Mouse (Mus musculus) C2C12 (cell line): ENCODE measurements around the gene Cav2.

Experiments used
- CTCF ChIP-seq: IDR thresholded peaks from one replicate; pipeline ENCODE4 v1.5.1; 2011; ENCODE audit not compliant: control insufficient read depth, insufficient read depth, insufficient read length
- FOSL1 ChIP-seq: IDR thresholded peaks from one replicate; pipeline ENCODE4 v1.8.0; 2011; ENCODE audit warnings: mild to moderate bottlenecking, low read length; ENCODE audit not compliant: poor library complexity, insufficient read depth, severe bottlenecking
- MAX ChIP-seq: IDR thresholded peaks from one replicate; pipeline ENCODE4 v1.6.1; 2011; ENCODE audit warnings: mild to moderate bottlenecking, control low read depth
- MYOD1 ChIP-seq: IDR thresholded peaks from one replicate; pipeline ENCODE4 v1.6.1; 2011; ENCODE audit warnings: low read depth; ENCODE audit not compliant: control insufficient read depth, insufficient read length
- USF1 ChIP-seq: IDR thresholded peaks from one replicate; pipeline ENCODE4 v1.6.1; 2011; ENCODE audit warnings: low read depth, mild to moderate bottlenecking, control low read depth, moderate library complexity

GRCm38 (mm10) chr6:17248241-17248640, 32.7 kb upstream of the Cav2 start:
- TF ChIP-seq MAX (no peak), CTCF (no peak), USF1 (no peak), FOSL1 (no peak), MYOD1 (no peak)
